Mouse (Mus musculus) mesoderm, embryonic 11.5 days (tissue): ENCODE measurements around the gene Slc39a1.
"Not testable (repeated sequence)": the region's sequence is repeated elsewhere in the genome, so short reads cannot be mapped to it uniquely, and the experiment has no call there.

Experiments used
- DNase-seq: peaks from one replicate; pipeline ENCODE4 v3.0.0-alpha.2; 2012; ENCODE audit warnings: low read depth, low spot score

Slc39a1 gene

GRCm38 (mm10) chr3:90265932-90266741 is 18.2 kb downstream of the Slc39a1 start:
- DNase-seq = no peak

- no peak for DNase-seq
Observed at GRCm38 (mm10) chr3:90266901-90267775, 19.2 kb downstream of the Slc39a1 start.

- no peak for DNase-seq
Observed at GRCm38 (mm10) chr3:90268190-90268589, 20.2 kb downstream of the Slc39a1 start.

- no peak for DNase-seq
Observed at GRCm38 (mm10) chr3:90268971-90269370, 21.0 kb downstream of the Slc39a1 start.

- no peak for DNase-seq
Observed at GRCm38 (mm10) chr3:90270784-90271183, 22.8 kb downstream of the Slc39a1 start.

- no peak for DNase-seq
Observed at GRCm38 (mm10) chr3:90272170-90272569, 24.2 kb downstream of the Slc39a1 start.

GRCm38 (mm10) chr3:90273855-90274254 is 25.9 kb downstream of the Slc39a1 start:
- DNase-seq = no peak

- DNase-seq = no peak
Observed at GRCm38 (mm10) chr3:90275286-90275685, 27.3 kb downstream of the Slc39a1 start.

- no peak for DNase-seq
Observed at GRCm38 (mm10) chr3:90276858-90277257, 28.9 kb downstream of the Slc39a1 start.

GRCm38 (mm10) chr3:90277793-90278192 is 29.8 kb downstream of the Slc39a1 start:
- no peak for DNase-seq

GRCm38 (mm10) chr3:90278211-90278610 is 30.2 kb downstream of the Slc39a1 start:
- no peak for DNase-seq

- no peak for DNase-seq
Observed at GRCm38 (mm10) chr3:90279216-90279615, 31.2 kb downstream of the Slc39a1 start.

GRCm38 (mm10) chr3:90279743-90280142 is 31.8 kb downstream of the Slc39a1 start:
- no peak for DNase-seq

- no peak for DNase-seq
Observed at GRCm38 (mm10) chr3:90280708-90281107, 32.7 kb downstream of the Slc39a1 start.

- DNase-seq = no peak
Observed at GRCm38 (mm10) chr3:90284150-90284549, 36.2 kb downstream of the Slc39a1 start.

- not testable (repeated sequence) for DNase-seq
Observed at GRCm38 (mm10) chr3:90289403-90289802, 41.4 kb downstream of the Slc39a1 start.

- DNase-seq = no peak
Observed at GRCm38 (mm10) chr3:90290602-90291001, 42.6 kb downstream of the Slc39a1 start.

- no peak for DNase-seq
Observed at GRCm38 (mm10) chr3:90291982-90292344, 44.0 kb downstream of the Slc39a1 start.

GRCm38 (mm10) chr3:90292345-90293275 is 44.6 kb downstream of the Slc39a1 start, which contains the start of gene Gatad2b:
Gatad2b (plus strand) TSS chr3:90293178.
- peak; percentile 100 for DNase-seq

- DNase-seq = peak; percentile 75
Observed at GRCm38 (mm10) chr3:90293352-90294063, 45.5 kb downstream of the Slc39a1 start.

GRCm38 (mm10) chr3:90294064-90294440 is 46.1 kb downstream of the Slc39a1 start:
- DNase-seq = peak; percentile 17
